Mouse (Mus musculus) forebrain, embryonic 16.5 days (tissue): ENCODE measurements around the gene Csrp1. TPM values are rescaled to one million over a fixed set of nuclear protein-coding genes. Genes with fewer than 3 reads are reported as not detected.

Experiments
- polyA plus RNA-seq: library from polyadenylated mRNA; unstranded; fragments of >200 nt; fragmentation: Nextera tagmentation; extraction: Ambion mirVana; gene quantifications from 2 replicates; pipeline ENCODE4 v1.2.1, GENCODE M21; 2015

Csrp1 gene
- polyA plus RNA-seq, 1 experiment from 2014 or later: 14.5 TPM

Other genes with a start within 250 kb of the Csrp1 start
- 48.6 and 62.6 TPM in 2 replicates for gene Nav1, start 112.8 kb upstream of the Csrp1 start, polyA plus RNA-seq
- gene Phlda3, start 46.1 kb downstream of the Csrp1 start, polyA plus RNA-seq: 17.3 and 19.9 TPM in 2 replicates
- gene Tnni1, start 59.4 kb downstream of the Csrp1 start, polyA plus RNA-seq: 0.88 TPM in 1 of 2 replicates, not detected in the other
- gene Lad1, start 98.5 kb downstream of the Csrp1 start, polyA plus RNA-seq: 0.31 and 0.44 TPM in 2 replicates
- 0.60 and 0.63 TPM in 2 replicates for gene Tnnt2, start 116.3 kb downstream of the Csrp1 start, polyA plus RNA-seq
- 0.07 and 0.08 TPM in 2 replicates for gene Pkp1, start 199.1 kb downstream of the Csrp1 start, polyA plus RNA-seq